Mouse (Mus musculus) adrenal gland, adult (tissue): ENCODE data around the gene Dalrd3.

Experiments
- DNase-seq, 2 experiments: peaks; one replicate each; pipeline ENCODE4 v3.0.0; 2022 to 2023; ENCODE audit warnings: low spot score in 1 of 2; ENCODE audit not compliant: inconsistent age in 2 of 2

The Dalrd3 gene

GRCm38 (mm10) chr9:108617301-108617700 lies 47.6 kb downstream of the Dalrd3 start:
- no peak for DNase-seq
